10 mouse cellular contexts compared by ENCODE assay signal in the genomic region with DNA sequence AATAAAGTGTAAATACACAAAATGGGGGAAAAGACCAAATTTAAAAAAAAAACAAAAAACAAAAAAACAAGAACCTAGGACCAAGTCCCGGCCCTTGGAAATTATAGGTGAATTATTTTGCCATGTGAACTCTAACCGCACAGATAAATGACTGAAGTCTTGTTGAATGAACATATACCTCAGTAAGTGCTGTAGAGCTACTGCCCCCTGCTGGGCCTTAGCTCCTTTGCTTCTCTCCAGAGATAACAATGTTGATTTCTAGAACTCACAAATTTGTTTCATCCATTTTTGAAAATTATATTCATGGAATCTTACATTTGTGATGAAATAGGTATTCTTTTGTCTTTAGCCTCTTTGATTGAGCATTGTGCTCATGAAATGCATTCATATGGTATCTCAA. TPM values are rescaled to one million over a fixed set of nuclear protein-coding genes. Genes with fewer than 3 reads are reported as not detected.
DNase-seq lines count a peak whose midpoint lies in the region; ATAC-seq and TF ChIP-seq lines count a peak whose summit lies in the region.
"Had no signal": no experiment of that assay in that cellular context is flagged by ENCODE, and none has a peak within 500 bp of the region (broad histone marks: within the 10 kb centered on the region; RNA-seq: fewer than 3 reads in every experiment).

No protein-coding gene starts in this region.

- H3K4me3 ChIP-seq in hindbrain, postnatal 0 days (ENCODE audit: low read length): no peak overlapping the region
- H3K4me3 ChIP-seq in hindbrain, embryonic 16.5 days (ENCODE audit: low read length): no peak overlapping the region
- H3K4me3 ChIP-seq: embryonic facial prominence, embryonic 12.5 days; myocyte had no signal

- H3K9me3 ChIP-seq in hindbrain, postnatal 0 days (ENCODE audit: low read length): no peaks in the 10 kb centered on the region
- no peaks in the 10 kb centered on the region for H3K9me3 ChIP-seq in hindbrain, embryonic 16.5 days (ENCODE audit: control insufficient read depth, low read length)
- H3K9me3 ChIP-seq: embryonic facial prominence, embryonic 12.5 days had no signal

- H3K4me1 ChIP-seq in hindbrain, postnatal 0 days (ENCODE audit: insufficient read depth, low read length): no peaks in the 10 kb centered on the region
- H3K4me1 ChIP-seq in hindbrain, embryonic 16.5 days (ENCODE audit: control insufficient read depth, insufficient read depth, low read depth, low read length): no peaks in the 10 kb centered on the region
- H3K4me1 ChIP-seq: embryonic facial prominence, embryonic 12.5 days had no signal

- H3K9ac ChIP-seq in hindbrain, postnatal 0 days (replicated peaks; ENCODE audit: low read length): no peak overlapping the region
- H3K9ac ChIP-seq in hindbrain, embryonic 16.5 days (ENCODE audit: low read depth, low read length): no peak overlapping the region
- H3K9ac ChIP-seq: embryonic facial prominence, embryonic 12.5 days had no signal

- peak; percentile 19 for DNase-seq in hindbrain, postnatal 0 days (ENCODE audit: low spot score)
- DNase-seq in urinary bladder, postnatal 14 days (ENCODE audit: low spot score): peak; percentile 46
- no peak for DNase-seq in urinary bladder, postnatal 4 days (ENCODE audit: low spot score in 2 of 2)
- peak; percentile 35 for DNase-seq in embryo, embryonic 11 days
- peak; percentile 52 for DNase-seq in right cerebral cortex, postnatal 4 days
- no peak for DNase-seq in urinary bladder, adult 2 months (ENCODE audit: low spot score)

- H3K4me2 ChIP-seq in hindbrain, postnatal 0 days (ENCODE audit: low read depth, low read length): no peak overlapping the region
- H3K4me2 ChIP-seq in hindbrain, embryonic 16.5 days (ENCODE audit: low read length): no peak overlapping the region
- H3K4me2 ChIP-seq: embryonic facial prominence, embryonic 12.5 days had no signal

- no peak for ATAC-seq in hindbrain, postnatal 0 days
- no peak for ATAC-seq in hindbrain, embryonic 16.5 days

- peak; percentile 38 for TF ChIP-seq CTCF in hindbrain, postnatal 0 days (IDR thresholded peaks at IDR 0.05; ENCODE audit: low read depth)

- no peaks in the 10 kb centered on the region for H3K36me3 ChIP-seq in hindbrain, postnatal 0 days (ENCODE audit: insufficient read depth, low read length)
- H3K36me3 ChIP-seq in hindbrain, embryonic 16.5 days (ENCODE audit: control insufficient read depth, insufficient read depth, low read length): no peaks in the 10 kb centered on the region
- H3K36me3 ChIP-seq: embryonic facial prominence, embryonic 12.5 days had no signal

- WGBS in hindbrain, postnatal 0 days: 85% methylated on average over 2 of the region's 2 CpGs
- 84% methylated on average over 2 of the region's 2 CpGs for WGBS in hindbrain, embryonic 16.5 days

- 0 out of 2 replicates have a peak, but pooled peaks cover 4% of the 10 kb centered on the region for H3K27me3 ChIP-seq in hindbrain, postnatal 0 days (ENCODE audit: insufficient read depth, low read length)
- no peaks in the 10 kb centered on the region; the same call in 1 of the 2 replicates for H3K27me3 ChIP-seq in hindbrain, embryonic 16.5 days (replicated peaks; ENCODE audit: control insufficient read depth, insufficient read depth, low read length)
- H3K27me3 ChIP-seq: embryonic facial prominence, embryonic 12.5 days had no signal

- H3K27ac ChIP-seq in hindbrain, postnatal 0 days: no peak overlapping the region
- no peak overlapping the region for H3K27ac ChIP-seq in hindbrain, embryonic 16.5 days (ENCODE audit: low read depth, low read length)
- H3K27ac ChIP-seq: embryonic facial prominence, embryonic 12.5 days had no signal

RNA-seq across cellular contexts. Expression of a gene that starts 19.6 kb away (rescaled TPM):
- not detected in 2 replicates for total RNA-seq in hindbrain, postnatal 0 days (2014; rRNA removed)
- not detected in 2 replicates for polyA plus RNA-seq in hindbrain, postnatal 0 days (2015; fragmentation: Nextera tagmentation; extraction: Ambion mirVana)
- polyA plus RNA-seq in hindbrain, embryonic 16.5 days (2015; fragmentation: Nextera tagmentation; extraction: Ambion mirVana): not detected in 2 replicates
- not detected in 2 replicates for polyA plus RNA-seq in urinary bladder, adult 2 months (2012; rRNA removed)
- total RNA-seq: layer of hippocampus, adult 18-20 months had no signal
- polyA plus RNA-seq: embryonic facial prominence, embryonic 12.5 days had no signal

RNA-seq across cellular contexts. Expression of a gene that starts 38.1 kb away (rescaled TPM):
- total RNA-seq in hindbrain, postnatal 0 days (2014; rRNA removed): 2.1 and 3.2 TPM in 2 replicates
- polyA plus RNA-seq in hindbrain, postnatal 0 days (2015; fragmentation: Nextera tagmentation; extraction: Ambion mirVana): 3.9 and 4.0 TPM in 2 replicates
- polyA plus RNA-seq in hindbrain, embryonic 16.5 days (2015; fragmentation: Nextera tagmentation; extraction: Ambion mirVana): 3.0 and 3.7 TPM in 2 replicates
- 0.06 and 0.10 TPM in 2 replicates for polyA plus RNA-seq in urinary bladder, adult 2 months (2012; rRNA removed)

RNA-seq across cellular contexts. Expression of a gene that starts 48.3 kb away (rescaled TPM):
- not detected in 2 replicates for total RNA-seq in hindbrain, postnatal 0 days (2014; rRNA removed)
- polyA plus RNA-seq in hindbrain, postnatal 0 days (2015; fragmentation: Nextera tagmentation; extraction: Ambion mirVana): not detected in 2 replicates
- 0.20 TPM in 1 of 2 replicates, not detected in the other for polyA plus RNA-seq in hindbrain, embryonic 16.5 days (2015; fragmentation: Nextera tagmentation; extraction: Ambion mirVana)
- 0.13 TPM in 1 of 2 replicates, not detected in the other for polyA plus RNA-seq in urinary bladder, adult 2 months (2012; rRNA removed)
- total RNA-seq: layer of hippocampus, adult 18-20 months had no signal

Comparison
In these comparisons a context has a peak if more than half of its experiments do, and no peak if none do; other contexts are left out.
1. DNase-seq: peak in hindbrain, postnatal 0 days (single experiment), urinary bladder, postnatal 14 days (single experiment), embryo, embryonic 11 days (single experiment) and right cerebral cortex, postnatal 4 days (single experiment); none in urinary bladder, postnatal 4 days (0 of 2) and urinary bladder, adult 2 months (single experiment).